Mouse (Mus musculus): ENCODE data around the gene Smim20.

Smim20 gene

DNA sequence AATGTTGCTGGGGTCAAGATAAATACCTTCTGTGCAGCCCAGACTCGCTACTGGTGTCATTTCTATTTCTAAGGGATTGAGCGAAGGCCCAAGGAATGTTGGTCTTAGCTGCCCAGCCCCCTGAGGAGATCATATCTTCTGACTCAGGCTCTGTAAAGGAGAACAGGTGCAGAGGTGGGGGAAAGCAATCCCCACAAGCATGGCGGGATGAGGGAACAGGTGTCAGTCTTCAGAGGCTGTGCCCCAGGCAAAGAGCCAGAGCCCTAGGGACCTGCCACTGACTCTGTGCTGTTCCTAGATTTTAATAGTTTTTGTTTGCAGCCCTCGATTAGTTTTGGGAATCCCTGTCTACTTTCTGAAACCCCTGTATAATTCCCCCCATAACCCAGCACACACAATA is 702 bp upstream of the Smim20 start:
- DNase-seq (ENCODE audit: low spot score) = no peak

DNA sequence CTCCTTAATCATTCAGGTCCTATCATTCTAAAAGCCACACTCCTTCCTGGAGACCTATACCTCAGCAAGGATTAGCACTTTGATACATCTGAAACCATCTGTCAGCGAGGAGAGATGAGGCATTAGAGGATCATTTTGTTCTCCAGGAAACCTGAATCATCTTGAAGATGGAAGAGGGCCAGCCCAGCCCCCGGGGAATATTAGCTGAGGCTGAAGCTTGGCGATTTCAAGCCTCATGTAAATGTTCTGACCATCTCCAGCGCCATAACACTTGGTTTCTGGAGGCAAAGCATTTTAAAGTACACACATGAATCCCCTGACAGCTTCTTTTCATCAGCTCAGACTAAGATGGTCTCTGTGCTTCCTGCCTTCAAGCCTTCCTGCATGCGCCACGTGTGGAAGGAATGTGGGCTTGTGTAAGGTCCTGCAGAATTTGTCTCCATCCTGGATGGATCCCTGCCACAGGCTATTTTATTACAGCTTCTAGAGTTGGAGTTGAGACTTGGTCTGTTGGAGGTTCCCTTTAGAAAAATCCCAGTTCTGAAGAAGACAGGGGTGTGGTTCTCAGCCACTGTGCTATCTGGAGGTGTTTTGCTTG is 1.3 kb downstream of the Smim20 start:
- DNase-seq (ENCODE audit: low spot score) = no peak

DNA sequence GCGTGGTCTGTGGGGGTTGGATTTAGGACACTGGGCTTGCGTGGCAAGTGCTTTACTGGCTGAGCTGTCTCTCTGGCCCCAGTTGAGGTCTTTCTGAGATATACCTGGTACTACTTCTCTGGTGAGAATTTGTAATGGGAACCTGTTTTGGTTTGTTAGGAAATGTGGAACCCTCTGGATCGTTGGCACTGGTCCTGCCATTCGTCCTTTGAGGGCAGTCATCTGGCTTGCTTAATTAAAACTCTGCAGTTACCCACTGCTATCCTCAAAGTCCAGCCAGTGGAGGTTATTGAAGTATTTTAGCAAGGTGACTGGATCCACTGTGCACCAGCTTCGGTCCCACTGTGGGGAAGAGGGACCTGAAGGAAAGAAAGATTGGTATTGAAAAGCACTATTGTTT is 2.9 kb downstream of the Smim20 start:
- DNase-seq (ENCODE audit: low spot score) = no peak

DNA sequence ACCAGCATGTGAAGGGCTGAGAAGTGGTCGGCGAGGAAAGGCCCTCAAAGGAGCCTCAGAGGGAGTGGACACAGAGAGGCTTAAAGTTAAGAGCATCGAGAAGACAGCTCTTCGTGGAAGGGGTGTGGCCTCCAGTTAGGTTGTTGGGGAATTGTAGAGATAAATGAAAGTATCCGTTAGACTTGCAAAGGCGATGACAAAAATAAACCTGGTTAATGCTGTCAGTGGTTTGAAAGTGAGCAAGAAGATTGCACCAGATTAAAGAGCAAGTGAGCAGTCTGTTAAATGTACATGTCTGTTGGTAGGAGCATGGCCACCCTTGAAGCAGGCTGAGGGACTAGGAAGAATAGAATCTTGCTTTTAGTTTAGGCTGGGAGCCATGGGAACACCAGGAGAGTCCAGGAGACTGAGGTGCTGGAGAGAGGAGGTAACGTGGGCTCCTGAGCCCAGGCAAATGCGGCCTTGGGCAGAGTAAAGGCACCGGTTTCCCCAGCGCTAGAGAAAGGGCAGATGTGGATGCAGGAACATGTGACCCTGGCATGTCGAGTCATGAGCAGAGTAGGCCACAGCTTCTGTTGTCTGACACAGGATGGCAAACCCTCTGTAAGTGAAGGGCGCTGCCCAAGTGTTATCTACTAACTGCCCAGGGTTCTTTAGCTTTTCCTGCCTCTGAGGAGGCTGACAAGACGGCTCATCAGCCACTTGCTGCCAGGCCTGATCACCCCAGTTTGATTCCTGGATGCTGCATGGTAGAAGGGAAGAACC is 4.2 kb downstream of the Smim20 start:
- DNase-seq (ENCODE audit: low spot score) = no peak

DNA sequence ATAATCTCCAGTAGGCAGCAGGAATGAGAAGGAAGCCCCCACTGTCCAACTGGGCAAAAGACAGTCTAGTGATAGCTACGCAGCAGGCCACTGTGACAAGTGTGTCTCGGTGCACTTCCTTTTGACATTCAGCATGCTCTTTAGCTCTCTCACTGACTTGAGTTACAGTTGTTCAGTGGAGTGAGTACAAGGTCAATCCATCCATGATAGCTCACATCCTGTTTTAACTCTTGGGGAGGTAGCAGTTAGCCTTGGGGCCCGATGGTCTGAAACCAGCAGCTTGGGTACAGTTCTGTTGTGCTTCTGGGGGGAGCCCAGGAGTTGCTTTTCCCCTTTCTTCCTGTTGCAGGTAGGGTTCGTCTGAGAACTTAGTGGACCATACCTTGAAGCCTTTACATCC is 5.7 kb downstream of the Smim20 start:
- no peak for DNase-seq (ENCODE audit: low spot score)

GRCm38 (mm10) chr5:53273699-53274430 is 7.0 kb downstream of the Smim20 start:
- no peak for DNase-seq (ENCODE audit: low spot score)

GRCm38 (mm10) chr5:53274811-53275355 is 8.0 kb downstream of the Smim20 start:
- DNase-seq (ENCODE audit: low spot score) = peak; percentile 61

DNA sequence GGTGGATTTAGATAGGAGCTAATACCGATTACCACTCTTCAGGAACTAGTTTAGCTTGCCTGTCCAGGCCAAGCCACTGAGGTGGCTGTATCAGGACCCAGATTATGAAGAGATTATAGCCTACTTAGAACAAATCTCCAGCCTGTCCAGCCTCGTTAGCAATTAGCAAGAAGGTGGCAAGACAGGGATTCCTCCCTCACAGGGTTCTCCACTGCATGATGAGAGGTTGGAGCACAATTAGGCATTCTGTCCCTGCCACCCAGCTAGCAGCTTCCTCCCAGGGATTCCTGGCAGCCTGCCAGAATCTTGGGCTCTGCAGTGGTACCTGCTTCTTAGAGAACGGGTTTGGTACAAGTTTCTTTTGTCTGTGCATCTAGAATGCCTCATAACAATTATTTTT is 8.5 kb downstream of the Smim20 start:
- no peak for DNase-seq (ENCODE audit: low spot score)

GRCm38 (mm10) chr5:53276470-53277022 is 9.7 kb downstream of the Smim20 start:
- no peak for DNase-seq (ENCODE audit: low spot score)

GRCm38 (mm10) chr5:53277716-53278263 is 10.9 kb downstream of the Smim20 start:
- DNase-seq (ENCODE audit: low spot score) = no peak

DNA sequence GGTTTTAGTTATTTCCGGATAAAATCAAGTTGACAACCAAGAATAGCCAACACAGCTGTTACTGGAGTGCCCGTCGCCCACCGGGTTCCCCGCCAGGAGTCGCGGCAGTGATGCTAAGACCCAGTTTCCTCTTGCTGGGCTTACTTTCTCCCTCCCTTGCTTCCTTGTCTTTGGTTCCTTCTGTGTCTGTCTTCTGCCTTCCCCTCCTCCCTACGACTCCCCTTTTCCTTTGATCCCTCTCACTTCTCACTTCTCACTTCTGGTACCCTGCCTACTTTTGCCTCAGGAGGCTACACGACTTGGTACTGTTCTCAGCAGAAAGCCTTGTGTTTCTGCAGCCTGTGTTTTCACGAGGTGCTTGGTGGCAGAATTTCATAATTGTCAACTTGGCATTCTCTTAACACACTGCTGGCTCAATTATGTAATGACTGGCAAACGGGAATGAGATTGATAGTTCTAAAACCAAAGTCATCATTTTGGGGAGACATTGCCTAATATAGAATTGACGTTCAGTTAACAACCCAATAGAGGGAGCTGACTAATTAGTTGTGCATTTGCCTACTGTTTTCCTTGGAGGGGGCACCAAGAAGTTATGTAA is 12.4 kb downstream of the Smim20 start:
- no peak for DNase-seq (ENCODE audit: low spot score)

- no peak for DNase-seq (ENCODE audit: low spot score)
These were observed 15.6 kb downstream of the Smim20 start for GRCm38 (mm10) chr5:53282487-53282886.

DNA sequence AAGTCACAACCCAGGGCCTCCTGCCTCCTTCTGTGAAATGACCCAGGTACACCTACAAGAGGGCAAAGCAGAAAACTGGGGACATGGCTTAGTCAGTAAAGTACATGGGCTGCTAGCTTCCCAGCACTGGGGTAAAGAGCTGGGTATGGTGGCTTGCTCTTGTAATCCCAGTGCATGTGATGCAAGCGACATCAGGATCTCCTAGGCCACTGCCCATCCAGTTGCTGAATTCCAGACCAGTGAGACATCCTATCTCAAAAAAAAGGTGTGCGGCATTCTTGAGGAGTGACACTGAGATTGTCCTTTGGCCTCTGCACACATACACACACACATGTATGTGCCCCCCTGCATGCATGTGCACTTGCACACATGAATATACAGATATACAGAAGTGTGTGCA is 19.5 kb downstream of the Smim20 start:
- DNase-seq (ENCODE audit: low spot score) = no peak

DNA sequence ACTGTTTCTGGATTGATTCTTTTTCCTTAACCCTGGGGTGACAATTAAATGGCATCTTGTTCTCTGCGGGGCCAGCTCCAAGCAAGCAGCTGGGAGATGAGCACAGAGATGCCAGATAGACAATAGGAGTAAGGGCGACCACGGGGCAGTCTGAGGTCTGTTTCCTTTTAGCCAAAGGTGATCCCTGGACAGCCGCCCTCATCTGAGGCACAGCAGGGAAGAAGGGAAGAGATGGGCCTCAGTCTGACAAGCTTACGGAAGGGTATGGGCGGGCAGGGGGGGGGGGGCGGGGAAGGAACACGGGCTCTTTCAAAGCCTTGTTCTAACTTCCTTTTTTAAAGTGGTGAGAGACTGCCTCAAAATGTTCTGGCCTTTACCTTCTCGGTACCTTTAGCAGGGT is 22.6 kb downstream of the Smim20 start:
- no peak for DNase-seq (ENCODE audit: low spot score)

GRCm38 (mm10) chr5:53294627-53295026 is 27.7 kb downstream of the Smim20 start:
- DNase-seq (ENCODE audit: low spot score) = no peak

GRCm38 (mm10) chr5:53296961-53297360 is 30.1 kb downstream of the Smim20 start:
- DNase-seq (ENCODE audit: low spot score) = no peak

DNA sequence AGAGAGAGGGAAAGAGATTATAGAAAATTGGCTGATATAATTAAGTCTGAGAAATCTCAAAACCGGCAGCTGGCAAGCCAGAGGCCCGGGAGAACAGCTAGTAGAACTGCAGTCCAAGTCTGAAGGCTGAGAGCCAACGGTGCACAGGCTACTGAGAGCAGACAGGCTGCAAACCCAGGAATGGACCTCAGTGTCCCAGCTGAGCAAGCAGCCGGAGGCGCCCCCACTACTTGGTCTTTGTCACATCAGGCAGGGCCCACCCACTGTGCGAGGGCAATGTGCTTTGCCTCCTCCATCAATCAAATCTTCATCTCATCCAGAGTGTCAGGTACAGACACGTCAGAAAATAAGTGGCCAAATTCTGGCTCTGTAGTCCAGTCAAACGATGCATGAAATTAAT is 34.6 kb downstream of the Smim20 start:
- no peak for DNase-seq (ENCODE audit: low spot score)

DNA sequence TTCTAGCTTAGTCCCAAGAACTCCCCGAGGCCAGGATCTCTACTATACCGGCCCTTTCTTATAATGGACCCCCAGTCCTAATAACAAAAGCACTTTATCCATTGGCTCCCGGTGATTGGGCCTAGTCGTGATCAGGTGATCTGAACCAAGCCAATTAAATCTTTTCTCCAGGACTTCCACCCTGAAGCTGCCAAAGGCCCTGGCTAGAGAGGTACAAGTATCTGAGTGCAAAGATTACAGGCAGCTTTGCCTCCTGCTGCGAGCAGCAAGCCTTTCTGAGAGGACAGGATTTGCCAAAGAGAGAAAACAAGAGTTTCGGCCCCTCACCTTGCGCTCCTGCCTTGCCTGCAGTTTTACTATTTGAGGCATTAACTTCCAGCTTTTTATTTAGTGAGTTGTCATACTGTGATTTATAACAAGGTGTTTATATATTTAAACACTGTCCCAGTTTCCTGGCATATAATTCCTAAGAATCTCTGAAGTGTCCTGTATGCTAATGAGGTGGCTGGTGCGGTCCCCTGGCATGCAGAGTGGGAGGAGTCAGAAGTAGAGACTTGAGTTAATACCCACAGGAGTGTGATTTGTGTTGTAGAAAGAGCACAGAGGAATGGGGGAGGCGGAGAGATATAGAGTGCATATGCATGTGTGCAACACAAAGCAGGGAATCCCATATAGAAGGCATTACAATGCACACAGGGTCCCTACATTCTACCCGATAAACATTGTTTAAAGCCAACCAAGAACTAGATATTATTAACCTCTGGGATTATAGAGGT is 36.2 kb downstream of the Smim20 start:
- DNase-seq (ENCODE audit: low spot score) = no peak

- no peak for DNase-seq (ENCODE audit: low spot score)
These were observed 37.1 kb downstream of the Smim20 start for GRCm38 (mm10) chr5:53303941-53304340.

GRCm38 (mm10) chr5:53304936-53305335 is 38.1 kb downstream of the Smim20 start:
- no peak for DNase-seq (ENCODE audit: low spot score)

DNA sequence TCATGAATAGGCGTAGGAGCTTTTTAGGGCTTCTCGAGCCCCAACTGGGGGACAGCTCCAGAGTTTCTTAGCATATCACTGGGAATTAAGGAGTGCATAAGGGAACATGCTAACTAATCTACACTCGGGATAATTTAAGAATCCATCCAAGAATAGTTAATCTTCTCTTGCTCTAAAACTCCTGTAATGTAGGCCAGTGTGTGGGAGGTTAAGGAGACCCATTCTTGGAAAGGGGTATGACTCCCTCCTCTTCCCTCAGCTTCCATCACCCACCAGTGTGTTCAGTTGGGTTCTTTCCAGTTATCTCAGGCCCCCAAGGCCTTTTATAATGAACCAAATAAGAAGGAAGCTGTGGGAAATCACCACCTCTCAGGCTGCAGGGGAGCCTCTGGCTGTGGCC is 40.0 kb downstream of the Smim20 start:
- no peak for DNase-seq (ENCODE audit: low spot score)
